Mouse (Mus musculus): ENCODE measurements around the gene Gk5.

DNA sequence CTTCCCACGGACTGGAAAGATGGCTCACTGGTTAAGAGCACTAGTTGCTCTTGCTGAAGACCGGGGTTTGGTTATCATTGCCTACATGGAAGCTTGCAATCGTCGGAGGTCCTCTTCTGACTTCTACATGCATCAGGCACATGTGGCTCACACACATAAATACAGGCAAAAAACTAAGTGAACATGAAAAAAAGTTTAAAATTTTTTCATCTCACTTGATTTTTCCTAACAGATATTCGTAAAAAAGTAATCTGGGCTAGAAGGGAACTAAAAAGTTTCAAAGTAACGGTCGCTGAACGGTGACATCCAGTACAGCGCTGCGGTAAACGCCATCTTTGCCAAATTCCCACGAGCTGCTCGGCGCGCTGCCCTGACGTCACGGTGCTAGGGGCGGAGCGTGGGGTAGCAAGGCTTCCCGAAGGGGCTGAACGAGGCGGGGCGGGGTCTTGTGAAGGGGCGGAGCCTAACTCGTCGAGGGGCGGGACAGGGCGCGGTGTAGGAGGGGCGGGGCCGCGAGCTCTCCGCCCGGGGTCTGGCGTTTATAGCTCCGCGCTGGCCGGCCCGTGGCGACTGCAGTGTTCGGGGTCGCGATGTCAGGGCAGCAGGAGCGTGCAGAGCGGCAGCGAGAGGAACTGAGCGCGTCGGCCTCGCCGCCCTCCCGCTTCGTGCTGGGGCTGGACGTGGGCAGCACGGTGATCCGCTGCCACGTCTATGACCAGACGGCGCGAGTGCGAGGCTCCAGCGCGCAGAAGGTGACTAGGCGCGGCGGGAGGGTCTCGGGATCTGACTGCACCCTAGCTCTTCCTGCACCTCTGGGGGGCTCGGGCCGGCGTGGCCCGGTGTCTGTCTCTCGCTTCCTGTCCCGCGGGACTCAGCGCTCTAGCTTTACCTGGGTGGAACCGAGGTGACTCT is at the start of gene Gk5:
- TF ChIP-seq POLR2A (IDR thresholded peaks at IDR 0.05; ENCODE audit: low read depth, low read length) = peak; percentile 84
- TF ChIP-seq CTCF (IDR thresholded peaks at IDR 0.05; ENCODE audit: extremely low read depth, insufficient read length, insufficient replicate concordance, low read depth, low read length) = no peak

All from small intestine, adult 2 months (tissue).